Mouse (Mus musculus): Measurements from ENCODE around the gene Saxo1. TPM values are rescaled to one million over a fixed set of nuclear protein-coding genes. Genes with fewer than 3 reads are reported as not detected.

The Saxo1 gene
- not detected in 2 replicates for polyA plus RNA-seq (2012; rRNA removed)

DNA sequence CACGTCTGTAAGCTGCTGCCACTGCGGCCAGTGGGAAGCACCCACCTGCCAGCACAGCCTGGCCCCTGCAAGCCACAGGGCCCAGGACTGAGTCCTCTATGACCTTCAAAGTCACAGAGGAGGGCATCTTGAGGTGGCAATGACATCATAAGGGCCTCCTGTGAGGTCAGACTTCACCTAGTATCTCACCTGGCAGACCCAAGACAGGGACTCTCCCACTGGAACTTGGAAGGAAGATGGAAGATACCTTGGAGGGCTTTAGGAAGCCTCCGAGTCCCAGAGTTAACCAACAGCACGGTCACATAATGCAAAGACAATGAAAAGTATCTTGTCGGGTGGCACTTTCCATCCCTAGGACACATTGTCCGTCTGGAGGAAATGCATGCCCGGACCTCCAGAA lies at the start of gene Saxo1:
Gene Saxo1 (minus strand): TSS at position 101 of the 400 bp plus-strand sequence.

GRCm38 (mm10) chr4:86575283-86575983 lies 17.3 kb upstream of the Saxo1 start, which contains the start of gene Rraga:
Gene Rraga (plus strand): TSS chr4:86575668.

Other genes with a start within 250 kb of the Saxo1 start
- 29.9 and 41.8 TPM in 2 replicates for gene Rraga, start 17.3 kb upstream of the Saxo1 start, polyA plus RNA-seq (2012; rRNA removed)
- gene Haus6, start 53.7 kb upstream of the Saxo1 start, polyA plus RNA-seq (2012; rRNA removed) = 6.1 and 7.1 TPM in 2 replicates
- gene Plin2, start 111.7 kb upstream of the Saxo1 start, polyA plus RNA-seq (2012; rRNA removed) = 94.1 and 117 TPM in 2 replicates
- gene Dennd4c, start 190.2 kb upstream of the Saxo1 start, polyA plus RNA-seq (2012; rRNA removed) = 2.7 and 3.1 TPM in 2 replicates

Data from liver, embryonic 14 days (tissue).